Mouse (Mus musculus) skeletal muscle tissue, adult 2 months (tissue): ENCODE data around the gene Olfr1222.
"Not testable (repeated sequence)": the region's sequence is repeated elsewhere in the genome, so short reads cannot be mapped to it uniquely, and the experiment has no call there.

Experiments
- DNase-seq: peaks from one replicate; pipeline ENCODE4 v3.0.0-alpha.2; 2012; ENCODE audit warnings: low read depth, low spot score

Olfr1222 gene

GRCm38 (mm10) chr2:89132954-89133353 is at the start of gene Olfr1222:
TSS of gene Olfr1222 (minus strand) at chr2:89133054.
- DNase-seq, result no peak

GRCm38 (mm10) chr2:89174569-89174968 is 41.7 kb upstream of the Olfr1222 start, which contains the start of gene Olfr1225:
TSS of gene Olfr1225 (minus strand) at chr2:89174669.
- no peak for DNase-seq

GRCm38 (mm10) chr2:89164711-89165110 is 31.9 kb upstream of the Olfr1222 start:
- DNase-seq, result not testable (repeated sequence)

- not testable (repeated sequence) for DNase-seq
Measured at GRCm38 (mm10) chr2:89163991-89164390, 31.1 kb upstream of the Olfr1222 start, which contains the start of gene Olfr1224-ps1. TSS of gene Olfr1224-ps1 (minus strand) at chr2:89164091.

GRCm38 (mm10) chr2:89151460-89151859 is 18.6 kb upstream of the Olfr1222 start, which contains the start of gene Olfr1223:
TSS of gene Olfr1223 (minus strand) at chr2:89151560.
- no peak for DNase-seq

GRCm38 (mm10) chr2:89117183-89117582 is 15.7 kb downstream of the Olfr1222 start, which contains the start of gene Olfr1221:
TSS of gene Olfr1221 (minus strand) at chr2:89117283.
- DNase-seq, result no peak

GRCm38 (mm10) chr2:89106735-89107134 is 26.1 kb downstream of the Olfr1222 start, which contains the start of gene Olfr1220:
TSS of gene Olfr1220 (minus strand) at chr2:89106835.
- DNase-seq, result no peak

- no peak for DNase-seq
Measured at GRCm38 (mm10) chr2:89105651-89106050, 27.2 kb downstream of the Olfr1222 start.

- no peak for DNase-seq
Measured at GRCm38 (mm10) chr2:89093848-89094247, 39.0 kb downstream of the Olfr1222 start.

- DNase-seq, result no peak
Measured at GRCm38 (mm10) chr2:89083413-89083812, 49.4 kb downstream of the Olfr1222 start, which contains the start of gene Olfr1219. TSS of gene Olfr1219 (minus strand) at chr2:89083513.

GRCm38 (mm10) chr2:89081487-89081886 is 51.4 kb downstream of the Olfr1222 start:
- DNase-seq, result no peak
